Mouse (Mus musculus) stomach, postnatal 0 days (tissue): ENCODE results near the gene Arhgap15. TPM values are rescaled to one million over a fixed set of nuclear protein-coding genes. Genes with fewer than 3 reads are reported as not detected.

Source experiments
- ATAC-seq: fragments of 200-750 bp; cut with Nextera tagmentation; 2 replicates; pipeline ENCODE4 v1.8.0; 2017; ENCODE audit not compliant: low FRiP score, low TSS enrichment
- DNase-seq: peaks from one replicate; pipeline ENCODE4 v3.0.0-alpha.2; 2016; ENCODE audit warnings: low spot score
- H3K27ac ChIP-seq: fragments of 300-500 bp; sonication (generic); replicated peaks from 2 replicates; pipeline ENCODE4 v1.5.1; 2014; ENCODE audit warnings: mild to moderate bottlenecking, control low read depth
- H3K27me3 ChIP-seq: fragments of 300-500 bp; sonication (generic); 2 replicates; pipeline ENCODE4 v1.6.1; 2014; ENCODE audit warnings: low read length; ENCODE audit not compliant: control insufficient read depth, insufficient read depth
- H3K36me3 ChIP-seq: fragments of 300-500 bp; sonication (generic); 2 replicates; pipeline ENCODE4 v1.6.1; 2014; ENCODE audit warnings: low read length, mixed read lengths; ENCODE audit not compliant: control insufficient read depth, insufficient read depth
- H3K4me1 ChIP-seq: fragments of 300-500 bp; sonication (generic); replicated peaks from 2 replicates; pipeline ENCODE4 v1.6.1; 2014; ENCODE audit warnings: antibody characterized with exemption; ENCODE audit not compliant: control insufficient read depth, insufficient read depth
- H3K4me2 ChIP-seq: fragments of 300-500 bp; sonication (generic); replicated peaks from 2 replicates; pipeline ENCODE4 v1.6.1; 2014; ENCODE audit warnings: low read depth, mild to moderate bottlenecking, control low read depth, moderate library complexity
- H3K4me3 ChIP-seq: fragments of 300-500 bp; sonication (generic); 2 replicates; pipeline ENCODE4 v1.5.1; 2014; ENCODE audit warnings: low read depth, low read length, control low read depth
- H3K9ac ChIP-seq: fragments of 300-500 bp; sonication (generic); 2 replicates; pipeline ENCODE4 v1.6.1; 2014; ENCODE audit warnings: mild to moderate bottlenecking, low read length, control low read depth, mixed read lengths
- H3K9me3 ChIP-seq: fragments of 300-500 bp; sonication (generic); 2 replicates; pipeline ENCODE4 v1.6.1; 2016; ENCODE audit warnings: low read length; ENCODE audit not compliant: control insufficient read depth
- CTCF ChIP-seq: IDR thresholded peaks from 2 replicates; pipeline ENCODE4 v1.5.1; 2016; ENCODE audit warnings: antibody characterized with exemption, low read depth, mild to moderate bottlenecking, moderate library complexity
- EP300 ChIP-seq: optimal IDR thresholded peaks from 2 replicates; pipeline ENCODE3; 2016; ENCODE audit warnings: antibody characterized with exemption
- WGBS: fragments of 180-500 bp; shearing (Covaris S2); extraction: QIAGEN DNeasy Blood & Tissue Kit; methylation state at CpG from one replicate; pipeline ENCODE4 v1.1.7; 2014; 5-methylcytosine and 5-hydroxymethylcytosine counted together
- polyA plus RNA-seq: library from polyadenylated mRNA; unstranded; fragments of >200 nt; fragmentation: Nextera tagmentation; extraction: Ambion mirVana; gene quantifications from 2 replicates; pipeline ENCODE4 v1.2.1, GENCODE M21; 2015

Gene Arhgap15
- polyA plus RNA-seq, 1 experiment from 2014 or later, result 0.93 TPM

GRCm38 (mm10) chr2:44146124-44146981 lies 397.7 kb downstream of the Arhgap15 start:
- ATAC-seq, result no peak
- Histone ChIP-seq H3K27ac (peak overlapping the region; percentile 61), H3K4me1 (no peaks in the 10 kb centered on the region; the same call in 1 of the 2 replicates)

GRCm38 (mm10) chr2:44147486-44147885 lies 398.9 kb downstream of the Arhgap15 start:
- H3K27ac ChIP-seq, result peak overlapping the region; percentile 49; the same call in 1 of the 2 replicates
- no peak for DNase-seq
- no peaks in the 10 kb centered on the region for H3K9me3 ChIP-seq
- no peak for ATAC-seq
- no peaks in the 10 kb centered on the region; the same call in 1 of the 2 replicates for H3K4me1 ChIP-seq
- H3K36me3 ChIP-seq, result no peaks in the 10 kb centered on the region
- no peak for TF ChIP-seq CTCF
- no peak for TF ChIP-seq EP300
- H3K4me2 ChIP-seq, result no peak overlapping the region
- no peak overlapping the region for H3K9ac ChIP-seq
- 51% methylated on average over 5 of the region's 5 CpGs for WGBS
- no peak overlapping the region for H3K4me3 ChIP-seq
- H3K27me3 ChIP-seq, result no peaks in the 10 kb centered on the region

More at GRCm38 (mm10) chr2:44146124-44146981, 397.7 kb downstream of the Arhgap15 start:
- WGBS, result 57% methylated on average over 7 of the region's 7 CpGs
- H3K4me3 ChIP-seq, result no peak overlapping the region
- no peak for DNase-seq
- H3K9me3 ChIP-seq, result no peaks in the 10 kb centered on the region
- TF ChIP-seq EP300 (no peak), CTCF (no peak)
- no peaks in the 10 kb centered on the region for H3K36me3 ChIP-seq
- H3K9ac ChIP-seq, result no peak overlapping the region
- H3K27me3 ChIP-seq, result no peaks in the 10 kb centered on the region
- H3K4me2 ChIP-seq, result no peak overlapping the region

- DNase-seq (no peak), ATAC-seq (no peak)
- no peak for TF ChIP-seq EP300
- TF ChIP-seq CTCF, result no peak
- Histone ChIP-seq H3K4me3 (no peak overlapping the region), H3K27ac (peak overlapping the region; percentile 61), H3K4me2 (0 out of 2 replicates have a peak overlapping the region, but pooled peaks have one; percentile 2), H3K9me3 (no peaks in the 10 kb centered on the region), H3K4me1 (no peaks in the 10 kb centered on the region; the same call in 1 of the 2 replicates), H3K27me3 (no peaks in the 10 kb centered on the region), H3K36me3 (no peaks in the 10 kb centered on the region), H3K9ac (no peak overlapping the region)
- WGBS, result 50% methylated on average over 7 of the region's 7 CpGs
Measured at GRCm38 (mm10) chr2:44147971-44148370, 399.3 kb downstream of the Arhgap15 start.

- Histone ChIP-seq H3K36me3 (no peaks in the 10 kb centered on the region), H3K4me2 (no peak overlapping the region), H3K27ac (peak overlapping the region; percentile 61; the same call in 1 of the 2 replicates), H3K9me3 (no peaks in the 10 kb centered on the region), H3K27me3 (no peaks in the 10 kb centered on the region), H3K4me3 (no peak overlapping the region), H3K4me1 (no peaks in the 10 kb centered on the region; the same call in 1 of the 2 replicates), H3K9ac (no peak overlapping the region)
- TF ChIP-seq EP300, result no peak
- TF ChIP-seq CTCF, result no peak
- 55% methylated on average over 7 of the region's 7 CpGs for WGBS
- DNase-seq (no peak), ATAC-seq (no peak)
Measured at GRCm38 (mm10) chr2:44148550-44149100, 400.0 kb downstream of the Arhgap15 start.

GRCm38 (mm10) chr2:44152301-44152700 lies 403.7 kb downstream of the Arhgap15 start:
- Histone ChIP-seq H3K36me3 (no peaks in the 10 kb centered on the region), H3K9ac (no peak overlapping the region), H3K27ac (no peak overlapping the region), H3K27me3 (no peaks in the 10 kb centered on the region), H3K4me3 (no peak overlapping the region), H3K4me1 (no peaks in the 10 kb centered on the region), H3K4me2 (no peak overlapping the region), H3K9me3 (no peaks in the 10 kb centered on the region)
- 80% methylated on average over 1 of the region's 1 CpGs for WGBS
- ATAC-seq, result no peak
- TF ChIP-seq CTCF, result no peak
- no peak for TF ChIP-seq EP300
- no peak for DNase-seq

- H3K27me3 ChIP-seq, result no peaks in the 10 kb centered on the region
- no peak for TF ChIP-seq EP300
- TF ChIP-seq CTCF, result no peak
- 50% methylated on average over 4 of the region's 4 CpGs for WGBS
- no peaks in the 10 kb centered on the region for H3K9me3 ChIP-seq
- H3K4me2 ChIP-seq, result no peak overlapping the region
- H3K36me3 ChIP-seq, result no peaks in the 10 kb centered on the region
- no peak for DNase-seq
- no peak overlapping the region for H3K4me3 ChIP-seq
- H3K4me1 ChIP-seq, result no peaks in the 10 kb centered on the region
- no peak for ATAC-seq
- no peak overlapping the region for H3K9ac ChIP-seq
- H3K27ac ChIP-seq, result no peak overlapping the region
Measured at GRCm38 (mm10) chr2:44160358-44160757, 411.7 kb downstream of the Arhgap15 start.
